Mouse (Mus musculus) ES-Bruce4 (cell line): ENCODE measurements at regions not wholly inside any gene's neighbourhood (a gene's known extent, or its start where the extent isn't known, plus 50 kb on each side); places are given as distances from the start of the nearest gene placed in this dataset.

ENCODE experiments used
- CTCF ChIP-seq: IDR thresholded peaks from one replicate; pipeline ENCODE4 v1.8.1; 2011; ENCODE audit warnings: low read depth, low read length
- EP300 ChIP-seq: IDR thresholded peaks from 2 replicates; pipeline ENCODE4 v1.6.1; 2011; ENCODE audit warnings: low read depth, low read length; ENCODE audit not compliant: insufficient read depth
- POLR2A ChIP-seq: IDR thresholded peaks from one replicate; pipeline ENCODE4 v1.8.1; 2011; ENCODE audit warnings: low read length; ENCODE audit not compliant: insufficient read depth

DNA sequence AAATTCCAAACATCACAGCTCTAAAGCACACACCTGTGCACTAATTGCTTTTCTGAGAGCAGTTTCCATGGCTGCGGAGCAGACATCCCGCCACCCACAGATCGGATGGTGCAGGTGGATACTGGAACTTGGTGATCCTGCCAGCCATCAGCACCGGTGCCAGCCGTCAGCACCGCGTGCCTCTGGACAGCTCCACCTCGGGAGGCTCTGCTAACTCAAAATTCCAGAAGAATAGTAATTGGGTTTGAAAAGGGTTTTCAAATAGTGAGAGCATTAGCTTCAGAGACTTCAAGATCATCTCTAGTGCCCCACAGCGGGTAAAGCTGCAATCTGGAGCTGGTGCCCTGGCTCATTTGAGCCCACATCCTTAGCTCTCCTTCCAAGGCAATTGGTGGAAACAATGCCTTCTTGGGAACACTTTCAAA is 458.8 kb downstream of the Tbc1d22a start:
- no peak for TF ChIP-seq CTCF
- TF ChIP-seq POLR2A, result no peak
- TF ChIP-seq EP300, result no peak
